Mouse (Mus musculus): ENCODE results near the gene Mtch1.
"Not testable (repeated sequence)": the region's sequence is repeated elsewhere in the genome, so short reads cannot be mapped to it uniquely, and the experiment has no call there.

The Mtch1 gene

DNA sequence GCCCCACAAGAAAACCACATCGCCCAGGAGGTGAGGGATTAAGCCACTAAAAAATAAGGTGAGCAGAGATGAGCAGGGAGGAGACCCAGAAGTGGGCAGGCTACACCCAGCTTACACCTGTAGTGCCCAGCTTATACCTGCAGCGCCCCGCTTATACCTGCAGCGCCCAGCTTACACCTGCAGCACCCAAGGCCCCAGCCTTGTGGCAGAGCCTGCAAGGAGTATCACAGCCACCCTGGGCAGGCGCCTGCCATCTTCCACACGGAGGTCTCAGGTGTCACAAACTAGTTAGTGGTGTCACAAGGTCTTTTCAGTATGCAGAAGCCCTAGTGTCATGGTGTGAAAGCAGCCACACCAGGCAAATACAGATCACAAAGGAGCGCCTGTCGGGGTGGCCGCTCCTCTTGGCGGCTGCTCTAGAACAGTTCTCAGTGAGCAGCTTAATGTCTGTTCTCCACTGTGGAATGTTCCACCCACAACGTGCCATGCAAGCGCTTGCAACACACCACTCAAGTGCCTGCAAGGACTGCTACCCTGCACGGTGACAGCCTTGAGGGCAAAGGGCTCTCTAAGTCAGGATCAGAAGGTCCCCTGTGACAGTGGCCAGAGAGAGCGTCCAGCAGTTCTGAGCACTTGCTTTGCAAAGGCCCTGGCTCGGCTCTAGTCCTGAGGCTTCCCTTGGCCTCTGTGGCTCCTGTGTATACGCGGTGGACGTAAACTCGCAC, 11.3 kb downstream of the Mtch1 start:
- in situ Hi-C loops (cut with MboI): no loop called here

GRCm38 (mm10) chr17:29332186-29332685, 15.5 kb downstream of the Mtch1 start:
- in situ Hi-C loops (cut with MboI): no loop called here

- in situ Hi-C loops (cut with MboI): no loop called here
Measured at GRCm38 (mm10) chr17:29330671-29331410, 16.9 kb downstream of the Mtch1 start.

DNA sequence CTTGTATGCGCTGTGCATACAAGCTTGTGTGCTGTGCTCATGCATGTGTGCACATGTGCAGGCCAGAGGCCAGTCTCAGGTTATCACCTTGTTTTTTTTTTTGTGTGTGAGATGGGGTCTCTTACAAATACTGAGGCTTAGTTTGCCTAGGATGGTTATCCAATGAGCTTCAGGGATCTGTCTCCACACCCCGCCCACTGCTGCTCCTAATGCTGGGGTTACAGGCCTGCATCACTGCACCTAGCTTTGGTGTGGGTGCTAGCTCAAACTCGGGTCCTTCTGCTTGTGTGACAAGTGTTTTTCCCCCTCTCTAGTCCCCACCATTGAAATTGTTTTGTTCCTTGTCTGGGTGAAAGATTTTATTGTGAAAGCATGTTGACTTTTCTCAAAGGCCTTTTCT, 17.5 kb downstream of the Mtch1 start:
- in situ Hi-C loops (cut with MboI): no loop called here

DNA sequence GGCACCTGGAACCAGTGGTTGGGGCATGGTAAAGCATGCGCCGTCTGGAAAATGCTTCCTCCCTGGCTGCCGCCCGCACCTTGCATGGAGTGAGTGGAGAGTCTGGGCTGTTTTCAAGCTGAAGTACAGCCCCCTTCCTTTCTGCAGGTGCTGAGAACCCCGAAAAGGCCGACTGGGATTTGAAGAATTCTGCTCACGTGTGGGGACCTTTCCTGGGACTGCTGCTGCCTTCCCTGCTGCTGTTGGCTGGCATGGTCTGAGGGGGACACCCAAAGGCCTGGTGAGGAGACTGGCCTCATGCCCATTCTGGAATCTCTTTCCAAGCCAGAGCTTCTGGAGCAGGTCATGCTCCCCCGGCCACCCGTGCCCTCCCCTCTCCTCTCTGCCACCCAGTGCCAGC, 20.0 kb downstream of the Mtch1 start:
- in situ Hi-C loops (cut with MboI): no loop called here

DNA sequence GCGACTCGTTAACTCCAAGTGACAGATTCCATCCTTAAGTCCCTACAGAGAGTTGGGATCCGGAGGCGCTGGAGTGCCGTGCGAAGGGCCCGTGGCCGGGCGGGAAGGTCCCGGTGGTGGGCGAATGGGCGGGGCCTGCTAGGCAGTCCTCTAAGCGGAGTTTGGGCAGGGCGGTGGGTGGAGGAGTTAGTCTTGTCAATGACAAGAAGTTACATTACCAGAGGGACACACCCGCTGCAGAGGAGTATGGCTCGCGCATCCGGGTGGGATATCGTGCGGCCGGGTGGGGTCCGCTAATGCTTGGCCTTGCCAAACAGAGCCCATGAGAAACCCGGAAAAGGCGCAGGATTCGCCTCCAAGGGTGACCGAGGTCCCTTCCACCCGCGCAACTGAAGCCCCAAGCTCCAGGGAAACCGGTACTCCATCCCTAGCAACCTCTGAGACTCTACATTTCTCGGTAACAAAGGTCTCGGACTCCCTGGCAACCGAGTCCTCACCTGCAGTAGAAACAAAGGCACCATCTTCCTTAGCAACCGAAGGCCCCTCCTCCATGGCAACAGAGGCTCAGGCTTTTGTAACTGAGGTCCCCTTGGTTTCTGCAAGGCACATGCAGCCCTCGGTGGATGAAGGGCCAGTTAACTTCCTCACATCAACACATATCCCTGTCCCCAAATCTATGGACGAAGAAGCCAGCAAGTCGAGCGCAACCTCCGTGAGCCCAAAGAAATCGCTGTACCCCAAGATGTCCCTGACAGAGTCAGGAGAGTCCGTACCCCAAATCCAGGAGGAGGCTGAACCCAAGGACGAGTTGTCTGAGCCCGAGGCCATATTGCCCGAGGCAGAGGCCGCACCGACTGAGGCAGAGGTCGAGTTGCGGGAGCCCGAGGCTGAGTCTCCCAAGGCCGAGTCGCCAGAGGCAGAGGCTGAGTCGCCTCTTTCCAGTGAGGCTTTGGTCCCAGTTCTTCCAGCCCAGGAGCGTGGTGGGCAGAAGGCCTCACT, 20.9 kb downstream of the Mtch1 start:
- in situ Hi-C loops (cut with MboI): no loop called here

DNA sequence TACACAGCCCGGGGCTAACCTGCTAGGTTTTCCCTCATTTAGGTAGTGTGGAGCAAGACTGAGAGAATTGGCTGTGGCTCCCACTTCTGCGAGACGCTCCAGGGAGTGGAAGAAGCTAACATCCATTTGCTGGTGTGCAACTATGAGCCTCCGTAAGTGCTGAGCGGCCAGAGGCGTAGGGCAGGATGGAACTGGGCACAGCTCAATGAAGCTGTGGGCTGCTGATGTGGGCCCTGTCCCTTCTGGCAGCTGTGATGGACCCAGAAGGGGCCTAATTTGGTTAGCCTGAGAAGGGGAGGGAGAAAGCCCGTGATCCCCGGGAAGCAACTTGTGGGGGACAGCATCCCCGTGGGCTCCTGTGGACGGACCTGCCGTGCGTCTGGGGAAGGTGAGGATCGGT, 21.9 kb downstream of the Mtch1 start:
- in situ Hi-C loops (cut with MboI): no loop called here

DNA sequence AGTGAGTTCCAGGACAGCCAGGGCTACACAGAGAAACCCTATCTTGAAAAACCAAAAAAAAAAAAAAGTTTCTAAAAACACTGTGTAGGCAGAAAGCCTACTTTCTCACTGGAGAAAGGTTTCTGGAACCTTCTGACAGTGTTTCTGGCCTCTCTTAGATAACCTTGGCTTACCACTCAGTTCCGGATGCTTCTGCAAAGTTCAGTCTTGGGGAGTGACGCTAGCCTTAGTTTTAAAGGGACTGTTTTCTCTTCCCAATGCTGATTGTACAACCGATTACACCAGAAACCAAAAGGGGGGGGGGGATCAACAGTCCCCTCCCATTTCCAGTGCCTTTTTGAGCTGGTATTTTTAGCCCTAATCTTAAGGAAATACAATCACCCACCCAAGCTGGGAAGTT, 24.1 kb downstream of the Mtch1 start:
- in situ Hi-C loops (cut with MboI): no loop called here

GRCm38 (mm10) chr17:29322603-29322962, 25.2 kb downstream of the Mtch1 start:
- in situ Hi-C loops (cut with MboI): no loop called here

DNA sequence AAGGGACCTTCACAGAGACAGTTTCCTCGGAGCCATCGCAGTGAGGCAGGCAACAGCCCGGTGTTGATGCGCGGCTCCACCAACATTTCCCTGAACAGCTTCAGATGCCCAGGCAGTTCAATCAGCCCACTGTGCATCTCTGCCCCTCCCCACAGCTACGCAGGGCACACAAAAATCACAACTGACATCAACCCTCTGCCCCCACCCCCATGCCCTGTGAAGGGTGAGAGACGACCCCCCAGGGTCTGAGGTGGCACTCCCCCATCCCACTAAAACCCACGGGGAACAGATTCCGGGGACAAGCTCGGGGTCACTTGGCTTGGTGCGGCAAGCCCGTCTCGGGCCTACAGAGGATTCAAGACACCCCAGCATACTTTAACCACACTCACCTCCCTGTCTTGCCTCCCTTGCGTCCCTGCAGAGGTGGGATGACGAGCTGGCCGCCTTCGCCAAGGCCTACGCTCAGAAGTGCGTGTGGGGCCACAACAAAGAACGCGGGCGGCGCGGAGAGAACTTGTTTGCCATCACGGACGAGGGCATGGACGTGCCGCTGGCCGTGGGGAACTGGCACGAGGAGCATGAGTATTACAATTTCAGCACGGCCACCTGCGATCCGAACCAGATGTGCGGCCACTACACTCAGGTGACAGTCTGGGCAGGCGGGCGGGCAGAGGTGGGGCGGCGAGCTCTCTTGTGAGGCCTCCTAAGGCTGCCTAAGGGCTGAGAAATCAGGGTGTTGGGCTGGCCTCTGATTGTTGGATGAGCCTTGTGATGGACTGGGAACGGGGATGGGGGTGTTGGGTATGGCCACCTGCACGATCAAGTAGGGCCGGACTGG, 25.8 kb downstream of the Mtch1 start:
- in situ Hi-C loops (cut with MboI): no loop called here

GRCm38 (mm10) chr17:29319881-29320639, 27.7 kb downstream of the Mtch1 start:
- in situ Hi-C loops (cut with MboI): no loop called here

GRCm38 (mm10) chr17:29319476-29319875, 28.3 kb downstream of the Mtch1 start:
- in situ Hi-C loops (cut with MboI): no loop called here

DNA sequence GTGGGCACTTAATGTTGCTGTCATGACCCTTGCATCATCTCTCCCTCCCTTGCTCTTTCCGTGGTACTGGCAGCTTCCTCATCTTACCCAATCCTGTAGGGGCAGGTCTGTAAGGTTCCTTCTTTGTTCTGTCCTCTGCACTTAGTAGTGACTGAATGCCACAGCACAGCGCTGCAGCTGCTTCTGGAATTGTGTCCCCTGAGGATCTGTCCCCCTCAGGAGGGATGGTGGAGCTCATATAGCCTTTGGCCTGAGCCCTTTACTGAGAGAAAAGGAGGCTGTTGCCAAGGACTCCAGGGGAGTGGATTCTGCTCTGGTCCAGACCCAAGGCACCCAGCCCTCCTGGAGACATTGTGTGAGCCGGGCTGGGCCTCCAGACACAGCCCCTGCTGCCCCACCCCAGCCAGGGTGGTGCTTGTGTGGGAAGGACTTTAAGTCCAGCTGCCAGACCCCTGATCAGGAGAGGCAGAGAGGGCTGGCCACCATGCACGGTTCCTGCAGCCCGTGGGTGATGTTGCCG, 28.9 kb downstream of the Mtch1 start:
- in situ Hi-C loops (cut with MboI): no loop called here

DNA sequence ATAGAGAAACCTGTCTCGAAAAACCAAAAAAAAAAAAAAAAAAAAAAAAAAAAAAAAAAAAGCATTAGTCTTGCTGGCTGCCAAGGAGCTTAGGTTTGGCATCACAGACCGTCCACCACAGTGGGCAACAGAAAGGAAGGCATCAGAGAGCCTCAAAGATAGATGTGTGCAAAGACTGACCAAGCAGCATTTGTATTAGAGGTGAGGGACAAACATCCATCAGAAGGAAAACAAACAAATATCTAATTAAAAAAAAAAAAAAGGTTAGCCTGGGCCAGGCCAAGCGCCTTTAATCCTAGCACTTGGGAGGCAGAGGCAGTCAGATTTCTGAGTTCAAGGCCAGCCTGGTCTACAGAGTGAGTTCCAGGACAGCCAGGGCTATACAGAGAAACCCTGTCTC, 30.4 kb downstream of the Mtch1 start, which contains the start of gene Pi16:
Gene Pi16 (plus strand): TSS at position 301 of the 400 bp plus-strand sequence.
- in situ Hi-C loops (cut with MboI): not testable (repeated sequence)

- in situ Hi-C loops (cut with MboI): no loop called here
Measured at GRCm38 (mm10) chr17:29316891-29317290, 30.8 kb downstream of the Mtch1 start.

DNA sequence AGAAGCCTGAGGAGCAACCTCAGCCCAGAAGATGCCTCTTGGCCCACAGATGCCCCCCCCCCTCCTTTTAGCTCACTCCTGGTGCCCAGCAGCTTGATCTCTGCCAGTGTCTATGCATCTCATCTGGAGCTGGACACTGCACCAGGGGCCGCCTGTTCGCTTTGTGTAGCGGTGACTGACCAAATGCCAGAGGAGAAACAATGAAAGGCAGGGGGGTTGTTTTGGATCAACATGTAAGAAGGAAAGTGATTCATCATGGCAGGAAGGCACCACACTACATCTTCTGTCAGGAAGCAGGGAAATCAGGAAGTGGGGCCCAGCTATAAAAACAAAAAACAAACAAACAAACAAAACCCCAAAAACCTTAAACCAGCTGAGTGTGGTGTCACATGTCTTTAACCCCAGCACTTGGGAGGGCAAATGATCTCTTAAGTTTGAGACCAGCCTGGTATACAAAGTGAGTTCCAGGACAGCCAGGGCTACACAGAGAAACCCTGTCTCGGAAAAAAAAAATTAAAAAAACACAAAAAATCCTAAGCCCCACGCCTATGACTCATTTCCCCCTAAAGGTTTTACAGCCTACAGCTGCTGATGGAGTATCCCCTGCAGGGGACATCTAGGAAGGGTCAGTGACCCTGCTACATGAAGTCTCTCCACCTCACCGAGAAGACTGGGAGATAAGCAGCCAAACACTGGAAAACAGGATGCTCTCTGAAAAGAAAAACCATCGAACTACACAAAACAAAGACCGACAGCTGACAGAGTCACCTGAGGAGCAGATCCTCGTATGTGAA, 31.9 kb downstream of the Mtch1 start:
- in situ Hi-C loops (cut with MboI): no loop called here

GRCm38 (mm10) chr17:29313300-29313699, 34.4 kb downstream of the Mtch1 start:
- in situ Hi-C loops (cut with MboI): no loop called here

DNA sequence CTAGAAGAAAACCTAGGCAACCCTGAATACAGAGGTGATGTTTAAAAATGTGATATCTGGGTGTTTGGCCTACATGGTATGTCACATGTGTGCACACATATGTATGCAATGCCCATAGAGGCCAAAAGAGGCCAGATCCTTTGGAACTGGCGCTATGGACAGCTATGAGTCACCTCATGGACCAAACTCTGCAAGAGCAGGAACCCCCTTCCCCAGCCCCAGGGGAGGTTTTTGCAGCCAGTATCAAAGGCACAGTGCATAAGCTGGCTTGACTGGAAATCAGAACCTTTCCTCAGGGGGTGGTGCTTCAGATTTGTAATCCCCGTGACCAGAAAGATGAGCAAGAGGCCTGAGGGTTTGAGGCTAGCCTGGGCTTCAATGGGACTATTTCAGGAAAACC, 35.7 kb downstream of the Mtch1 start:
- in situ Hi-C loops (cut with MboI): no loop called here

DNA sequence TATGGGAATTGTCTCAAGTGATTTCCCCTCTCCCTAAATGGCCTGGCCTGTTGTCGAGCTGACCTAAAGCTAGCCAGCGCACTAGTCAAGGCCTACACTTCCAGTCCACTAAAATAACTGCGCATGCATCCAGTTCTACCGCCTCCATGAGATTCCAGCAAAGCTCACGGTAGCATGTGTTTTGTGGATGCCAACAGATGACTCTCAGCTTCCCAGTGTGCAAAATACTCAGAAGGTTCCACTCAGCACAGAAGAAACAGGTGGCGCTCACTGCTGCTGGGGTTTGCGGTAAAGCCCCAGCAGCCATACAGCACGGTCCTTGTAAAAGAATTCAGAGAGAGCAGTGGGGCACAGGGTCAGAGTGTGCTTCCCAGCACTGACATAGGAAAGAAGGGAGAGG, 36.1 kb downstream of the Mtch1 start:
- in situ Hi-C loops (cut with MboI): no loop called here

All from mature B cell (primary cell).